Mouse (Mus musculus) CH12.LX (cell line): ENCODE measurements at regions not wholly inside any gene's neighbourhood (a gene's known extent, or its start where the extent isn't known, plus 50 kb on each side); places are given as distances from the start of the nearest gene placed in this dataset.

Experiments used
- DNase-seq: peaks from one replicate; pipeline ENCODE4 v3.0.0-alpha.2; 2013; ENCODE audit errors: extremely low read depth
- H3K27ac ChIP-seq: 2 replicates; pipeline ENCODE4 v1.5.1; 2012; ENCODE audit warnings: low read depth, mild to moderate bottlenecking, control low read depth, moderate library complexity; ENCODE audit not compliant: insufficient read depth
- H3K27me3 ChIP-seq: replicated peaks from 2 replicates; pipeline ENCODE3; 2012; ENCODE audit warnings: inconsistent platforms
- H3K36me3 ChIP-seq, 2 experiments: replicated peaks in 1 of 2; 2 replicates each; pipeline versions ENCODE3 to v1.6.1; 2012; ENCODE audit warnings: inconsistent platforms in 1 of 2, low read length in 1 of 2, mild to moderate bottlenecking in 1 of 2, mixed read lengths in 1 of 2, moderate library complexity in 1 of 2; ENCODE audit not compliant: control insufficient read depth in 1 of 2, insufficient read depth in 1 of 2
- H3K4me1 ChIP-seq, 2 experiments: 2 replicates each; pipeline ENCODE4 v1.6.1; 2012; ENCODE audit warnings: inconsistent platforms in 1 of 2, moderate library complexity in 1 of 2; ENCODE audit not compliant: insufficient read depth in 2 of 2, control insufficient read depth in 1 of 2
- H3K4me2 ChIP-seq: 2 replicates; pipeline ENCODE4 v1.6.1; 2012; ENCODE audit warnings: low read depth, mild to moderate bottlenecking, control low read depth; ENCODE audit not compliant: poor library complexity, insufficient read depth, severe bottlenecking
- H3K4me3 ChIP-seq, 3 experiments: fragments of 150-350 bp in 1 of 3; sonication (generic) in 1 of 3; replicated peaks in 1 of 3; 2 replicates each; pipeline versions ENCODE3 to v1.5.1; 2011 to 2012; ENCODE audit warnings: low read depth in 2 of 3, low read length in 2 of 3, mild to moderate bottlenecking in 2 of 3, moderate library complexity in 2 of 3, control low read depth in 1 of 3, improper control_type of control experiment in 1 of 3, inconsistent platforms in 1 of 3, mixed read lengths in 1 of 3; ENCODE audit not compliant: poor library complexity in 1 of 3
- H3K79me2 ChIP-seq: replicated peaks from 2 replicates; pipeline ENCODE4 v1.6.1; 2012; ENCODE audit warnings: mild to moderate bottlenecking, moderate library complexity; ENCODE audit not compliant: control insufficient read depth, poor library complexity, insufficient read depth, severe bottlenecking; ENCODE audit errors: extremely low read depth
- H3K9ac ChIP-seq: 2 replicates; pipeline ENCODE4 v1.6.1; 2012; ENCODE audit warnings: low read depth, mild to moderate bottlenecking, control low read depth, moderate library complexity; ENCODE audit not compliant: insufficient read depth
- H3K9me3 ChIP-seq: replicated peaks from 2 replicates; pipeline ENCODE3; 2012; ENCODE audit warnings: low read length, inconsistent platforms, mixed read lengths
- BHLHE40 ChIP-seq: IDR thresholded peaks from 2 replicates; pipeline ENCODE4 v1.6.1; 2011; ENCODE audit warnings: mild to moderate bottlenecking, low read depth, low read length, improper control_type of control experiment
- CHD1 ChIP-seq: IDR thresholded peaks from 2 replicates; pipeline ENCODE4 v1.6.1; 2012; ENCODE audit warnings: low read depth, low read length, improper control_type of control experiment, inconsistent platforms
- CHD2 ChIP-seq: IDR thresholded peaks from 2 replicates; pipeline ENCODE4 v1.6.1; 2011; ENCODE audit warnings: low read length, improper control_type of control experiment
- CTCF ChIP-seq, 2 experiments: IDR thresholded peaks in 1 of 2; conservative IDR thresholded peaks in 1 of 2; 2 replicates each; pipeline ENCODE4 v1.5.1; 2011 to 2012; ENCODE audit warnings: low read depth in 2 of 2, low read length in 2 of 2, improper control_type of control experiment in 1 of 2, inconsistent platforms in 1 of 2, mild to moderate bottlenecking in 1 of 2, moderate library complexity in 1 of 2
- ELF1 ChIP-seq: IDR thresholded peaks from 2 replicates; pipeline ENCODE4 v1.6.1; 2014; ENCODE audit warnings: low read depth, mild to moderate bottlenecking, inconsistent platforms, low read length, improper control_type of control experiment
- EP300 ChIP-seq: IDR thresholded peaks from 2 replicates; pipeline ENCODE4 v1.6.1; 2011; ENCODE audit warnings: low read length, improper control_type of control experiment
- GABPA ChIP-seq: IDR thresholded peaks from 2 replicates; pipeline ENCODE4 v1.6.1; 2012; ENCODE audit warnings: low read depth, low read length, improper control_type of control experiment, inconsistent platforms; ENCODE audit not compliant: insufficient replicate concordance
- HCFC1 ChIP-seq: IDR thresholded peaks from 2 replicates; pipeline ENCODE4 v1.6.1; 2012; ENCODE audit warnings: low read depth, mild to moderate bottlenecking, inconsistent platforms, low read length, improper control_type of control experiment
- KAT2A ChIP-seq: IDR thresholded peaks from 2 replicates; pipeline ENCODE4 v1.6.1; 2012; ENCODE audit warnings: low read length, improper control_type of control experiment, inconsistent platforms; ENCODE audit not compliant: insufficient replicate concordance
- MAX ChIP-seq: IDR thresholded peaks from 2 replicates; pipeline ENCODE4 v1.6.1; 2011; ENCODE audit warnings: low read length, improper control_type of control experiment
- MAZ ChIP-seq: IDR thresholded peaks from 2 replicates; pipeline ENCODE4 v1.6.1; 2012; ENCODE audit warnings: low read depth, mild to moderate bottlenecking, inconsistent platforms, low read length, improper control_type of control experiment, moderate library complexity
- MEF2A ChIP-seq: IDR thresholded peaks from 2 replicates; pipeline ENCODE4 v1.6.1; 2014; ENCODE audit warnings: low read depth, mild to moderate bottlenecking, inconsistent platforms, low read length, improper control_type of control experiment, borderline replicate concordance
- MXI1 ChIP-seq: IDR thresholded peaks from 2 replicates; pipeline ENCODE4 v1.6.1; 2011; ENCODE audit warnings: mild to moderate bottlenecking, low read depth, low read length, improper control_type of control experiment
- MYC ChIP-seq: IDR thresholded peaks from 2 replicates; pipeline ENCODE4 v1.6.1; 2011; ENCODE audit warnings: low read depth, mild to moderate bottlenecking, improper control_type of control experiment, low read length
- NRF1 ChIP-seq: IDR thresholded peaks from 2 replicates; pipeline ENCODE4 v1.6.1; 2014; ENCODE audit warnings: low read depth, mild to moderate bottlenecking, inconsistent platforms, low read length, improper control_type of control experiment, moderate library complexity
- PAX5 ChIP-seq: IDR thresholded peaks from 2 replicates; pipeline ENCODE4 v1.6.1; 2012; ENCODE audit warnings: low read length, inconsistent platforms, mixed read lengths
- POLR2A ChIP-seq: IDR thresholded peaks from 2 replicates; pipeline ENCODE4 v1.6.1; 2011; ENCODE audit warnings: low read depth, mild to moderate bottlenecking, improper control_type of control experiment, low read length
- POLR2AphosphoS2 ChIP-seq: IDR thresholded peaks from 2 replicates; pipeline ENCODE4 v1.6.1; 2011; ENCODE audit warnings: low read depth, low read length, improper control_type of control experiment
- RAD21 ChIP-seq: IDR thresholded peaks from 2 replicates; pipeline ENCODE4 v1.6.1; 2011; ENCODE audit warnings: low read depth, mild to moderate bottlenecking, low read length, improper control_type of control experiment, moderate library complexity
- RCOR1 ChIP-seq: conservative IDR thresholded peaks from 2 replicates; pipeline ENCODE4 v1.6.1; 2012; ENCODE audit warnings: low read depth, mild to moderate bottlenecking, inconsistent platforms, low read length, improper control_type of control experiment
- TCF12 ChIP-seq: IDR thresholded peaks from 2 replicates; pipeline ENCODE4 v1.6.1; 2014; ENCODE audit warnings: low read depth, mild to moderate bottlenecking, inconsistent platforms, low read length, improper control_type of control experiment
- UBTF ChIP-seq: IDR thresholded peaks from 2 replicates; pipeline ENCODE4 v1.6.1; 2012; ENCODE audit warnings: low read depth, mild to moderate bottlenecking, inconsistent platforms, low read length, improper control_type of control experiment, moderate library complexity
- USF2 ChIP-seq: conservative IDR thresholded peaks from 2 replicates; pipeline ENCODE4 v1.6.1; 2011; ENCODE audit warnings: low read depth, low read length, improper control_type of control experiment
- ZC3H11A ChIP-seq: IDR thresholded peaks from 2 replicates; pipeline ENCODE4 v1.6.1; 2012; ENCODE audit warnings: low read depth, mild to moderate bottlenecking, inconsistent platforms, low read length, improper control_type of control experiment
- ZKSCAN1 ChIP-seq: IDR thresholded peaks from 2 replicates; pipeline ENCODE4 v1.6.1; 2012; ENCODE audit warnings: low read depth, inconsistent platforms, low read length, improper control_type of control experiment, borderline replicate concordance
- ZMIZ1 ChIP-seq: IDR thresholded peaks from 2 replicates; pipeline ENCODE4 v1.6.1; 2012; ENCODE audit warnings: low read depth, mild to moderate bottlenecking, inconsistent platforms, low read length, improper control_type of control experiment
- dilution Hi-C: fragments of 300-500 bp; cut with MboI; formaldehyde crosslinking; loops from 2 replicates; pipeline ENCODE4 v1.14.3; 2020; ENCODE audit warnings: low sequenced_read_pairs; ENCODE audit not compliant: extremely low pct_unique_long_range_greater_than_20kb, extremely low pct_ligation_motif_present
- in situ Hi-C: fragments of 300-500 bp; cut with MboI; formaldehyde crosslinking; loops from 3 replicates; pipeline ENCODE4 v1.14.3; 2019; ENCODE audit warnings: low sequenced_read_pairs, low pct_ligation_motif_present, low pct_unique_long_range_greater_than_20kb, mixed read lengths

GRCm38 (mm10) chr3:148202148-148202547 is 788.2 kb downstream of the Adgrl2 start:
- Histone ChIP-seq H3K27ac (no peak overlapping the region), H3K4me2 (no peak overlapping the region), H3K4me3 (no peak overlapping the region), H3K9ac (no peak overlapping the region), H3K9me3 (no peaks in the 10 kb centered on the region), H3K4me1 (no peaks in the 10 kb centered on the region), H3K36me3 (no peaks in the 10 kb centered on the region), H3K27me3 (no peaks in the 10 kb centered on the region), H3K79me2 (no peaks in the 10 kb centered on the region)
- in situ Hi-C loops = no loop called here
- TF ChIP-seq MYC = no peak
- TF ChIP-seq CHD1 = no peak
- no peak for TF ChIP-seq MXI1
- TF ChIP-seq USF2 = no peak
- no peak for TF ChIP-seq KAT2A
- no peak for TF ChIP-seq ZKSCAN1
- TF ChIP-seq ZMIZ1 = no peak
- TF ChIP-seq HCFC1 = no peak
- no peak for TF ChIP-seq TCF12
- no peak for TF ChIP-seq GABPA
- TF ChIP-seq POLR2A = no peak
- no peak for TF ChIP-seq MAX
- TF ChIP-seq ELF1 = no peak
- dilution Hi-C loops = no loop called here
- no peak for DNase-seq

DNA sequence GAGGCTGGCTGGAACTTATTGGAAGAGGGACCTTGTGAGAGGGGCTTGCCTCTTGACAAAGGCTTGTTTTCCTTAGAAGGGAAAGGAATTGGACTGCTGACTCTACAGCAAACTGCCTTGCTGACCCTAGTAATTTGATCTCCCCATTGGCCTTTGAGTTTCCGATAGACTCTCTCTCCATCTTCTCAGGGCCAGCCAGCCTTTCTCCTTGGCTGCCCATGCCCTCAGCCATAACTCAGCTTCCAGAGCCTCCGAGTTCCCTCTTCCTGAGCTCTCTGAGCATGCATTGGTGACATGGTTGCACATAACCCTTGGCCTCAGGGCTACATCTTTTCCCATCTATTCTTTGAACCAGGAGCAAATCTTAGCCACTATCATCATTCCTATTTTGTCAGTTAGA is 803.7 kb downstream of the Adgrl2 start:
- H3K79me2 ChIP-seq = no peaks in the 10 kb centered on the region
- no peaks in the 10 kb centered on the region for H3K27me3 ChIP-seq
- dilution Hi-C loops (no loop called here), in situ Hi-C loops (no loop called here)
- no peak overlapping the region for H3K4me2 ChIP-seq
- no peak overlapping the region for H3K27ac ChIP-seq
- H3K4me3 ChIP-seq = no peak overlapping the region
- H3K4me1 ChIP-seq = 0 out of 4 replicates have a peak, but pooled peaks cover 0 to 4% of the 10 kb centered on the region in 2 experiments
- H3K36me3 ChIP-seq = no peaks in the 10 kb centered on the region
- TF ChIP-seq POLR2A (no peak), MXI1 (no peak), ZC3H11A (no peak), BHLHE40 (no peak), KAT2A (no peak), EP300 (no peak), RAD21 (no peak), NRF1 (no peak), USF2 (no peak), CHD1 (no peak), CTCF (conservative IDR thresholded peaks at IDR 0.05 in 1 of 2, IDR thresholded peaks at IDR 0.05 in 1 of 2; ENCODE audit: low read depth in 2 of 2, low read length in 2 of 2) (no peak), MAZ (no peak), ELF1 (no peak), RCOR1 (no peak), POLR2AphosphoS2 (no peak), PAX5 (no peak), MEF2A (no peak), MYC (no peak), CHD2 (no peak), UBTF (no peak)
- H3K9ac ChIP-seq = no peak overlapping the region
- H3K9me3 ChIP-seq = no peaks in the 10 kb centered on the region
- no peak for DNase-seq
